Mouse (Mus musculus) C2C12 (cell line): ENCODE data around the gene Tnfsf13b.

Experiments
- CTCF ChIP-seq: IDR thresholded peaks from one replicate; pipeline ENCODE4 v1.5.1; 2011; ENCODE audit not compliant: control insufficient read depth, insufficient read depth, insufficient read length
- MAX ChIP-seq: IDR thresholded peaks from one replicate; pipeline ENCODE4 v1.6.1; 2011; ENCODE audit warnings: mild to moderate bottlenecking, control low read depth
- USF1 ChIP-seq: IDR thresholded peaks from one replicate; pipeline ENCODE4 v1.6.1; 2011; ENCODE audit warnings: low read depth, mild to moderate bottlenecking, control low read depth, moderate library complexity

DNA sequence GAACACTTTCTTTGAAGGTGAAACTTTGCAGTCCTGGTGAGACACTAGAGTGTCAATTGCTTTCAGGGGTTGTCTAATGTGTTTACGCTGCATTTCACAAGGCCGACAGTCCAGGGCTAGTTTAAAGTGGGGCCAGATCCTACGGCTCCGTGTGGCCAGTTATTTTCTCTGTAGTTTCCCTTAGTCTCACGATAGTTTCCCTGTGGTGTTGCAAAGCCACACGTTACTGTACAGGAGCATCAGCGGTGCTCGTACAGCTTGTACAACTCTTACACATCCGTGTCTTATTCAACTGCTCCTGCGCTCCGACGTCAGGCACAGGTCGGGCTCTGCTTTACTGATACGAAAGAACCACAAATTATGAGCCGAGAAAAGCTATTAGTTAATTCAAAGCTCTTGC is 29.3 kb upstream of the Tnfsf13b start:
- TF ChIP-seq CTCF = no peak
- no peak for TF ChIP-seq MAX
- TF ChIP-seq USF1 = no peak
